Mouse (Mus musculus) stomach, embryonic 14.5 days (tissue): ENCODE results near the gene Synrg. TPM values are rescaled to one million over a fixed set of nuclear protein-coding genes. Genes with fewer than 3 reads are reported as not detected.

Experiments
- ATAC-seq: fragments of 200-750 bp; cut with Nextera tagmentation; 2 replicates; pipeline ENCODE4 v1.8.0; 2017; ENCODE audit warnings: low read depth, moderate TSS enrichment; ENCODE audit not compliant: insufficient number of reproducible peaks, insufficient read depth, low FRiP score
- H3K27ac ChIP-seq: fragments of 300-500 bp; sonication (generic); 2 replicates; pipeline ENCODE4 v1.5.1; 2014; ENCODE audit warnings: mild to moderate bottlenecking, low read length, moderate library complexity, mixed read lengths
- H3K27me3 ChIP-seq: fragments of 300-500 bp; sonication (generic); 2 replicates; pipeline ENCODE4 v1.6.1; 2014; ENCODE audit warnings: low read length, control low read depth, mixed read lengths; ENCODE audit not compliant: control insufficient read depth, insufficient read depth
- H3K36me3 ChIP-seq: fragments of 300-500 bp; sonication (generic); 2 replicates; pipeline ENCODE4 v1.6.1; 2014; ENCODE audit warnings: mild to moderate bottlenecking, control low read depth, low read length, moderate library complexity, mixed read lengths; ENCODE audit not compliant: control insufficient read depth, insufficient read depth
- H3K4me1 ChIP-seq: fragments of 300-500 bp; sonication (generic); 2 replicates; pipeline ENCODE4 v1.6.1; 2014; ENCODE audit warnings: low read length, control low read depth, mixed read lengths; ENCODE audit not compliant: control insufficient read depth, insufficient read depth
- H3K4me2 ChIP-seq: fragments of 300-500 bp; sonication (generic); replicated peaks from 2 replicates; pipeline ENCODE4 v1.6.1; 2014; ENCODE audit warnings: low read depth, low read length, control low read depth
- H3K4me3 ChIP-seq: fragments of 300-500 bp; sonication (generic); 2 replicates; pipeline ENCODE4 v1.5.1; 2014; ENCODE audit warnings: low read depth, low read length, control low read depth
- H3K9ac ChIP-seq: fragments of 300-500 bp; sonication (generic); replicated peaks from 2 replicates; pipeline ENCODE4 v1.6.1; 2014; ENCODE audit warnings: low read depth, mild to moderate bottlenecking, control low read depth, low read length, moderate library complexity, mixed read lengths
- H3K9me3 ChIP-seq: fragments of 300-500 bp; sonication (generic); 2 replicates; pipeline ENCODE4 v1.6.1; 2016; ENCODE audit warnings: low read depth, low read length, control low read depth; ENCODE audit not compliant: control insufficient read depth
- WGBS: fragments of 180-500 bp; shearing (Covaris S2); extraction: QIAGEN DNeasy Blood & Tissue Kit; methylation state at CpG from one replicate; pipeline ENCODE4 v1.1.7; 2014; 5-methylcytosine and 5-hydroxymethylcytosine counted together
- polyA plus RNA-seq: library from polyadenylated mRNA; unstranded; fragments of >200 nt; fragmentation: Nextera tagmentation; extraction: Ambion mirVana; gene quantifications from 2 replicates; pipeline ENCODE4 v1.2.1, GENCODE M21; 2014

The Synrg gene
- polyA plus RNA-seq, 1 experiment from 2014 or later, result 15.0 TPM

- no peak overlapping the region for H3K27ac ChIP-seq
Observed at GRCm38 (mm10) chr11:84040621-84041020, 76.4 kb downstream of the Synrg start.

GRCm38 (mm10) chr11:84042808-84043762, 78.9 kb downstream of the Synrg start:
- Histone ChIP-seq H3K4me3 (no peak overlapping the region), H3K9ac (no peak overlapping the region), H3K4me1 (peaks cover 3% of the 10 kb centered on the region; the same call in 1 of the 2 replicates), H3K4me2 (no peak overlapping the region), H3K9me3 (no peaks in the 10 kb centered on the region), H3K36me3 (peaks cover 8% of the 10 kb centered on the region; the same call in 1 of the 2 replicates), H3K27ac (no peak overlapping the region), H3K27me3 (no peaks in the 10 kb centered on the region)
- WGBS, result 63% methylated on average over 14 of the region's 14 CpGs
- ATAC-seq, result peak; percentile 67; the same call in 1 of the 2 replicates

More at GRCm38 (mm10) chr11:84040621-84041020, 76.4 kb downstream of the Synrg start:
- no peak for ATAC-seq
- H3K27me3 ChIP-seq, result no peaks in the 10 kb centered on the region
- no peak overlapping the region for H3K4me3 ChIP-seq
- WGBS, result 81% methylated on average over 6 of the region's 6 CpGs
- H3K4me1 ChIP-seq, result no peaks in the 10 kb centered on the region
- H3K36me3 ChIP-seq, result peaks cover 8% of the 10 kb centered on the region; the same call in 1 of the 2 replicates
- H3K9me3 ChIP-seq, result no peaks in the 10 kb centered on the region
- no peak overlapping the region for H3K9ac ChIP-seq
- H3K4me2 ChIP-seq, result no peak overlapping the region

- no peak overlapping the region for H3K4me2 ChIP-seq
- 0 out of 2 replicates have a peak, but pooled peaks cover 8% of the 10 kb centered on the region for H3K36me3 ChIP-seq
- H3K4me3 ChIP-seq, result no peak overlapping the region
- H3K27ac ChIP-seq, result no peak overlapping the region
- H3K27me3 ChIP-seq, result no peaks in the 10 kb centered on the region
- H3K9me3 ChIP-seq, result no peaks in the 10 kb centered on the region
- peaks cover 3% of the 10 kb centered on the region; the same call in 1 of the 2 replicates for H3K4me1 ChIP-seq
- ATAC-seq, result no peak
- no peak overlapping the region for H3K9ac ChIP-seq
- WGBS, result 47% methylated on average over 1 of the region's 1 CpGs
Observed at GRCm38 (mm10) chr11:84044988-84045387, 80.8 kb downstream of the Synrg start.

- Histone ChIP-seq H3K27ac (peak overlapping the region; percentile 74), H3K9me3 (no peaks in the 10 kb centered on the region), H3K4me2 (no peak overlapping the region), H3K36me3 (no peaks in the 10 kb centered on the region), H3K27me3 (no peaks in the 10 kb centered on the region), H3K4me3 (no peak overlapping the region), H3K9ac (no peak overlapping the region), H3K4me1 (peaks cover 3% of the 10 kb centered on the region; the same call in 1 of the 2 replicates)
- WGBS, result 61% methylated on average over 4 of the region's 4 CpGs
- ATAC-seq, result no peak
Observed at GRCm38 (mm10) chr11:84047270-84047669, 83.0 kb downstream of the Synrg start.

GRCm38 (mm10) chr11:84048411-84048810, 84.2 kb downstream of the Synrg start:
- no peak overlapping the region for H3K9ac ChIP-seq
- 78% methylated on average over 10 of the region's 10 CpGs for WGBS
- H3K27ac ChIP-seq, result no peak overlapping the region
- H3K4me2 ChIP-seq, result no peak overlapping the region
- H3K4me1 ChIP-seq, result peaks cover 3% of the 10 kb centered on the region; the same call in 1 of the 2 replicates
- no peaks in the 10 kb centered on the region for H3K9me3 ChIP-seq
- ATAC-seq, result no peak
- H3K4me3 ChIP-seq, result no peak overlapping the region
- no peaks in the 10 kb centered on the region for H3K36me3 ChIP-seq
- no peaks in the 10 kb centered on the region for H3K27me3 ChIP-seq

- Histone ChIP-seq H3K9me3 (no peaks in the 10 kb centered on the region), H3K4me1 (no peaks in the 10 kb centered on the region), H3K27ac (no peak overlapping the region), H3K36me3 (no peaks in the 10 kb centered on the region), H3K4me3 (no peak overlapping the region), H3K27me3 (no peaks in the 10 kb centered on the region), H3K9ac (no peak overlapping the region), H3K4me2 (no peak overlapping the region)
- ATAC-seq, result no peak
- 88% methylated on average over 7 of the region's 7 CpGs for WGBS
Observed at GRCm38 (mm10) chr11:84053055-84053454, 88.8 kb downstream of the Synrg start.

- Histone ChIP-seq H3K27me3 (no peaks in the 10 kb centered on the region), H3K4me3 (no peak overlapping the region), H3K36me3 (no peaks in the 10 kb centered on the region), H3K4me1 (no peaks in the 10 kb centered on the region), H3K27ac (no peak overlapping the region), H3K4me2 (no peak overlapping the region), H3K9ac (no peak overlapping the region), H3K9me3 (no peaks in the 10 kb centered on the region)
- 71% methylated on average over 10 of the region's 10 CpGs for WGBS
- ATAC-seq, result no peak
Observed at GRCm38 (mm10) chr11:84053524-84054163, 89.4 kb downstream of the Synrg start.

- no peak for ATAC-seq
- 92% methylated on average over 2 of the region's 2 CpGs for WGBS
- Histone ChIP-seq H3K9me3 (no peaks in the 10 kb centered on the region), H3K4me2 (no peak overlapping the region), H3K27me3 (no peaks in the 10 kb centered on the region), H3K4me1 (no peaks in the 10 kb centered on the region), H3K9ac (no peak overlapping the region), H3K4me3 (no peak overlapping the region), H3K27ac (no peak overlapping the region), H3K36me3 (no peaks in the 10 kb centered on the region)
Observed at GRCm38 (mm10) chr11:84057418-84057817, 93.2 kb downstream of the Synrg start.
